Mouse (Mus musculus): ENCODE data around the gene Ireb2. TPM values are rescaled to one million over a fixed set of nuclear protein-coding genes. Genes with fewer than 3 reads are reported as not detected.

Ireb2 gene
- polyA plus RNA-seq, 1 experiment from 2014 or later = 13.6 TPM

GRCm38 (mm10) chr9:54917010-54917677 is 53.6 kb downstream of the Ireb2 start, which contains the start of gene Hykk:
Gene Hykk (plus strand): TSS chr9:54917283.
- Histone ChIP-seq H3K9me3 (ENCODE audit: low read length) (no peaks in the 10 kb centered on the region), H3K27ac (ENCODE audit: low read length) (peak within 1 kb of the TSS; percentile 47; the same call in 1 of the 2 replicates), H3K9ac (replicated peaks; ENCODE audit: low read depth) (peak within 1 kb of the TSS; percentile 72), H3K36me3 (ENCODE audit: insufficient read depth, low read length) (no peaks in the 10 kb centered on the region), H3K27me3 (replicated peaks; ENCODE audit: insufficient read depth, low read length) (no peaks in the 10 kb centered on the region), H3K4me2 (replicated peaks; ENCODE audit: low read depth, low read length) (peak within 1 kb of the TSS; percentile 96), H3K4me1 (ENCODE audit: insufficient read depth, low read depth, low read length) (no peaks in the 10 kb centered on the region), H3K4me3 (ENCODE audit: low read depth, low read length) (peak within 1 kb of the TSS; percentile 67)
- DNase-seq (ENCODE audit: low spot score) = peak; percentile 98
- ATAC-seq = peak; percentile 99
- TF ChIP-seq EP300 (IDR thresholded peaks at IDR 0.05) (no peak), CTCF (IDR thresholded peaks at IDR 0.05) (no peak)
- WGBS = 1% methylated on average over 29 of the region's 34 CpGs

- Histone ChIP-seq H3K27me3 (replicated peaks; ENCODE audit: insufficient read depth, low read length) (no peaks in the 10 kb centered on the region), H3K4me3 (ENCODE audit: low read depth, low read length) (no peak overlapping the region), H3K9me3 (ENCODE audit: low read length) (no peaks in the 10 kb centered on the region), H3K4me2 (replicated peaks; ENCODE audit: low read depth, low read length) (peak overlapping the region; percentile 96; the same call in 1 of the 2 replicates), H3K4me1 (ENCODE audit: insufficient read depth, low read depth, low read length) (no peaks in the 10 kb centered on the region), H3K27ac (ENCODE audit: low read length) (no peak overlapping the region), H3K9ac (replicated peaks; ENCODE audit: low read depth) (no peak overlapping the region), H3K36me3 (ENCODE audit: insufficient read depth, low read length) (no peaks in the 10 kb centered on the region)
- DNase-seq (ENCODE audit: low spot score) = no peak
- TF ChIP-seq EP300 (IDR thresholded peaks at IDR 0.05) (no peak), CTCF (IDR thresholded peaks at IDR 0.05) (no peak)
- no peak for ATAC-seq
- 55% methylated on average over 2 of the region's 2 CpGs for WGBS
These were observed 54.6 kb downstream of the Ireb2 start for GRCm38 (mm10) chr9:54918191-54918590.

- Histone ChIP-seq H3K9ac (replicated peaks; ENCODE audit: low read depth) (no peak overlapping the region), H3K4me3 (ENCODE audit: low read depth, low read length) (no peak overlapping the region), H3K27ac (ENCODE audit: low read length) (no peak overlapping the region), H3K4me2 (replicated peaks; ENCODE audit: low read depth, low read length) (no peak overlapping the region), H3K36me3 (ENCODE audit: insufficient read depth, low read length) (no peaks in the 10 kb centered on the region), H3K9me3 (ENCODE audit: low read length) (no peaks in the 10 kb centered on the region), H3K27me3 (replicated peaks; ENCODE audit: insufficient read depth, low read length) (no peaks in the 10 kb centered on the region), H3K4me1 (ENCODE audit: insufficient read depth, low read depth, low read length) (no peaks in the 10 kb centered on the region)
- TF ChIP-seq CTCF (IDR thresholded peaks at IDR 0.05) (no peak), EP300 (IDR thresholded peaks at IDR 0.05) (peak; percentile 86)
- ATAC-seq (peak; percentile 5; the same call in 1 of the 2 replicates), DNase-seq (ENCODE audit: low spot score) (peak; percentile 76)
- 68% methylated on average over 5 of the region's 5 CpGs for WGBS
These were observed 55.2 kb downstream of the Ireb2 start for GRCm38 (mm10) chr9:54918781-54919180.

- no peak for TF ChIP-seq CTCF (IDR thresholded peaks at IDR 0.05)
- no peak for TF ChIP-seq EP300 (IDR thresholded peaks at IDR 0.05)
- 51% methylated on average over 4 of the region's 4 CpGs for WGBS
- ATAC-seq = no peak
These were observed 56.4 kb downstream of the Ireb2 start for GRCm38 (mm10) chr9:54919946-54920345.

GRCm38 (mm10) chr9:54930741-54931140 is 67.2 kb downstream of the Ireb2 start:
- 87% methylated on average over 1 of the region's 1 CpGs for WGBS
- TF ChIP-seq CTCF (IDR thresholded peaks at IDR 0.05) = no peak
- no peak for TF ChIP-seq EP300 (IDR thresholded peaks at IDR 0.05)
- Histone ChIP-seq H3K36me3 (ENCODE audit: insufficient read depth, low read length) (no peaks in the 10 kb centered on the region), H3K9ac (replicated peaks; ENCODE audit: low read depth) (no peak overlapping the region), H3K27me3 (replicated peaks; ENCODE audit: insufficient read depth, low read length) (no peaks in the 10 kb centered on the region), H3K4me1 (ENCODE audit: insufficient read depth, low read depth, low read length) (no peaks in the 10 kb centered on the region), H3K9me3 (ENCODE audit: low read length) (no peaks in the 10 kb centered on the region), H3K4me3 (ENCODE audit: low read depth, low read length) (no peak overlapping the region), H3K27ac (ENCODE audit: low read length) (no peak overlapping the region), H3K4me2 (replicated peaks; ENCODE audit: low read depth, low read length) (no peak overlapping the region)
- no peak for DNase-seq (ENCODE audit: low spot score)
- no peak for ATAC-seq

More at GRCm38 (mm10) chr9:54919946-54920345, 56.4 kb downstream of the Ireb2 start:
- no peak overlapping the region for H3K9ac ChIP-seq (replicated peaks; ENCODE audit: low read depth)
- no peak overlapping the region for H3K4me2 ChIP-seq (replicated peaks; ENCODE audit: low read depth, low read length)
- no peaks in the 10 kb centered on the region for H3K27me3 ChIP-seq (replicated peaks; ENCODE audit: insufficient read depth, low read length)
- no peaks in the 10 kb centered on the region for H3K4me1 ChIP-seq (ENCODE audit: insufficient read depth, low read depth, low read length)
- H3K4me3 ChIP-seq (ENCODE audit: low read depth, low read length) = no peak overlapping the region
- H3K36me3 ChIP-seq (ENCODE audit: insufficient read depth, low read length) = no peaks in the 10 kb centered on the region
- no peaks in the 10 kb centered on the region for H3K9me3 ChIP-seq (ENCODE audit: low read length)
- H3K27ac ChIP-seq (ENCODE audit: low read length) = no peak overlapping the region
- DNase-seq (ENCODE audit: low spot score) = no peak

- Histone ChIP-seq H3K9ac (replicated peaks; ENCODE audit: low read depth) (no peak overlapping the region), H3K27me3 (replicated peaks; ENCODE audit: insufficient read depth, low read length) (no peaks in the 10 kb centered on the region), H3K9me3 (ENCODE audit: low read length) (no peaks in the 10 kb centered on the region), H3K27ac (ENCODE audit: low read length) (no peak overlapping the region), H3K36me3 (ENCODE audit: insufficient read depth, low read length) (no peaks in the 10 kb centered on the region), H3K4me1 (ENCODE audit: insufficient read depth, low read depth, low read length) (no peaks in the 10 kb centered on the region), H3K4me3 (ENCODE audit: low read depth, low read length) (no peak overlapping the region), H3K4me2 (replicated peaks; ENCODE audit: low read depth, low read length) (no peak overlapping the region)
- DNase-seq (ENCODE audit: low spot score) = no peak
- TF ChIP-seq EP300 (IDR thresholded peaks at IDR 0.05) (no peak), CTCF (IDR thresholded peaks at IDR 0.05) (peak; percentile 26)
- 19% methylated on average over 1 of the region's 1 CpGs for WGBS
- no peak for ATAC-seq
These were observed 68.2 kb downstream of the Ireb2 start for GRCm38 (mm10) chr9:54931765-54932164.

All from lung, postnatal 0 days (tissue).